Mouse (Mus musculus) heart, embryonic 15.5 days (tissue): Measurements from ENCODE around the gene Zfp618. TPM values are rescaled to one million over a fixed set of nuclear protein-coding genes. Genes with fewer than 3 reads are reported as not detected.
A peak's percentile ranks its signal among the peaks of the same experiment; 100 is the strongest.

Source experiments
- ATAC-seq: fragments of 200-750 bp; cut with Nextera tagmentation; replicated peaks from 2 replicates; pipeline ENCODE4 v1.8.0; 2017; ENCODE audit warnings: low read depth, moderate TSS enrichment; ENCODE audit not compliant: insufficient number of reproducible peaks, insufficient read depth, low FRiP score
- H3K27ac ChIP-seq: fragments of 300-500 bp; sonication (generic); 2 replicates; pipeline ENCODE4 v1.5.1; 2015; ENCODE audit warnings: mild to moderate bottlenecking, inconsistent platforms
- H3K27me3 ChIP-seq: fragments of 300-500 bp; sonication (generic); 2 replicates; pipeline ENCODE4 v1.6.1; 2015; ENCODE audit warnings: inconsistent platforms
- H3K36me3 ChIP-seq: fragments of 300-500 bp; sonication (generic); 2 replicates; pipeline ENCODE4 v1.6.1; 2015; ENCODE audit warnings: mild to moderate bottlenecking, inconsistent platforms
- H3K4me1 ChIP-seq: fragments of 300-500 bp; sonication (generic); replicated peaks from 2 replicates; pipeline ENCODE4 v1.6.1; 2015; ENCODE audit warnings: inconsistent platforms
- H3K4me2 ChIP-seq: fragments of 300-500 bp; sonication (generic); 2 replicates; pipeline ENCODE4 v1.6.1; 2015; ENCODE audit warnings: inconsistent platforms, mild to moderate bottlenecking, moderate library complexity
- H3K4me3 ChIP-seq: fragments of 300-500 bp; sonication (generic); 2 replicates; pipeline ENCODE4 v1.5.1; 2015; ENCODE audit warnings: mild to moderate bottlenecking, inconsistent platforms
- H3K9ac ChIP-seq: fragments of 300-500 bp; sonication (generic); 2 replicates; pipeline ENCODE4 v1.6.1; 2015; ENCODE audit warnings: mild to moderate bottlenecking, inconsistent platforms
- H3K9me3 ChIP-seq: fragments of 300-500 bp; sonication (generic); replicated peaks from 2 replicates; pipeline ENCODE4 v1.6.1; 2016; ENCODE audit warnings: inconsistent platforms
- WGBS: fragments of 180-500 bp; shearing (Covaris S2); methylation state at CpG from one replicate; pipeline ENCODE4 v1.1.7; 2015; ENCODE audit warnings: mixed read lengths; 5-methylcytosine and 5-hydroxymethylcytosine counted together
- polyA plus RNA-seq: library from polyadenylated mRNA; unstranded; fragments of >200 nt; fragmentation: Nextera tagmentation; extraction: Ambion mirVana; gene quantifications from 2 replicates; pipeline ENCODE4 v1.2.1, GENCODE M21; 2015

The Zfp618 gene
- polyA plus RNA-seq, 1 experiment from 2014 or later, result 7.6 TPM

- Histone ChIP-seq H3K4me3 (no peak overlapping the region), H3K36me3 (peaks cover 4% of the 10 kb centered on the region; the same call in 1 of the 2 replicates), H3K4me2 (no peak overlapping the region), H3K27me3 (no peaks in the 10 kb centered on the region), H3K9me3 (no peaks in the 10 kb centered on the region), H3K27ac (no peak overlapping the region), H3K9ac (no peak overlapping the region), H3K4me1 (no peaks in the 10 kb centered on the region)
- WGBS, result 86% methylated on average over 5 of the region's 5 CpGs
- peak; percentile 60 for ATAC-seq
Observed at GRCm38 (mm10) chr4:63118639-63119437, 153.5 kb downstream of the Zfp618 start.

GRCm38 (mm10) chr4:63124861-63125466 lies 159.6 kb downstream of the Zfp618 start:
- Histone ChIP-seq H3K27ac (no peak overlapping the region), H3K4me3 (no peak overlapping the region), H3K9me3 (no peaks in the 10 kb centered on the region), H3K4me2 (no peak overlapping the region), H3K9ac (no peak overlapping the region), H3K27me3 (no peaks in the 10 kb centered on the region), H3K4me1 (no peaks in the 10 kb centered on the region), H3K36me3 (peaks cover 4% of the 10 kb centered on the region; the same call in 1 of the 2 replicates)
- no peak for ATAC-seq
- WGBS, result 78% methylated on average over 8 of the region's 8 CpGs

- ATAC-seq, result no peak
- Histone ChIP-seq H3K27ac (no peak overlapping the region), H3K9ac (no peak overlapping the region), H3K4me1 (no peaks in the 10 kb centered on the region), H3K4me2 (no peak overlapping the region), H3K9me3 (no peaks in the 10 kb centered on the region), H3K4me3 (no peak overlapping the region), H3K36me3 (peaks cover 22% of the 10 kb centered on the region; the same call in 1 of the 2 replicates), H3K27me3 (no peaks in the 10 kb centered on the region)
- WGBS, result 81% methylated on average over 5 of the region's 5 CpGs
Observed at GRCm38 (mm10) chr4:63129891-63130624, 164.7 kb downstream of the Zfp618 start.

GRCm38 (mm10) chr4:63147268-63147667 lies 181.9 kb downstream of the Zfp618 start:
- Histone ChIP-seq H3K4me2 (no peak overlapping the region), H3K27me3 (no peaks in the 10 kb centered on the region), H3K36me3 (no peaks in the 10 kb centered on the region), H3K4me3 (no peak overlapping the region), H3K9ac (no peak overlapping the region), H3K9me3 (no peaks in the 10 kb centered on the region), H3K27ac (no peak overlapping the region), H3K4me1 (no peaks in the 10 kb centered on the region)
- ATAC-seq, result no peak
- 91% methylated on average over 6 of the region's 6 CpGs for WGBS

- Histone ChIP-seq H3K4me2 (no peak overlapping the region), H3K27ac (no peak overlapping the region), H3K4me1 (no peaks in the 10 kb centered on the region), H3K9ac (no peak overlapping the region), H3K27me3 (no peaks in the 10 kb centered on the region), H3K36me3 (no peaks in the 10 kb centered on the region), H3K4me3 (no peak overlapping the region), H3K9me3 (no peaks in the 10 kb centered on the region)
- 88% methylated on average over 6 of the region's 6 CpGs for WGBS
- ATAC-seq, result no peak
Observed at GRCm38 (mm10) chr4:63151127-63151526, 185.8 kb downstream of the Zfp618 start.

- Histone ChIP-seq H3K4me3 (no peak overlapping the region), H3K27ac (no peak overlapping the region), H3K9ac (no peak overlapping the region), H3K4me1 (no peaks in the 10 kb centered on the region), H3K27me3 (0 out of 2 replicates have a peak, but pooled peaks cover 3% of the 10 kb centered on the region), H3K9me3 (no peaks in the 10 kb centered on the region), H3K4me2 (no peak overlapping the region), H3K36me3 (no peaks in the 10 kb centered on the region)
- 38% methylated on average over 4 of the region's 4 CpGs for WGBS
- ATAC-seq, result no peak
Observed at GRCm38 (mm10) chr4:63154028-63154427, 188.7 kb downstream of the Zfp618 start.

GRCm38 (mm10) chr4:63154699-63155098 lies 189.3 kb downstream of the Zfp618 start, which contains the start of gene Ambp:
Gene Ambp, minus strand, starts transcription at chr4:63154799.
- Histone ChIP-seq H3K4me3 (no peak within 1 kb of the TSS), H3K9me3 (no peaks in the 10 kb centered on the region), H3K4me1 (no peaks in the 10 kb centered on the region), H3K36me3 (no peaks in the 10 kb centered on the region), H3K9ac (no peak within 1 kb of the TSS), H3K27ac (no peak within 1 kb of the TSS), H3K4me2 (no peak within 1 kb of the TSS), H3K27me3 (0 out of 2 replicates have a peak, but pooled peaks cover 3% of the 10 kb centered on the region)
- ATAC-seq, result no peak
- 56% methylated on average over 5 of the region's 5 CpGs for WGBS

- Histone ChIP-seq H3K4me3 (no peak overlapping the region), H3K9me3 (no peaks in the 10 kb centered on the region), H3K4me2 (no peak overlapping the region), H3K4me1 (no peaks in the 10 kb centered on the region), H3K36me3 (no peaks in the 10 kb centered on the region), H3K9ac (no peak overlapping the region), H3K27ac (no peak overlapping the region), H3K27me3 (0 out of 2 replicates have a peak, but pooled peaks cover 3% of the 10 kb centered on the region)
- 52% methylated on average over 2 of the region's 2 CpGs for WGBS
- no peak for ATAC-seq
Observed at GRCm38 (mm10) chr4:63155596-63155995, 190.2 kb downstream of the Zfp618 start.

- Histone ChIP-seq H3K4me2 (no peak overlapping the region), H3K4me1 (no peaks in the 10 kb centered on the region), H3K9ac (no peak overlapping the region), H3K4me3 (no peak overlapping the region), H3K27me3 (0 out of 2 replicates have a peak, but pooled peaks cover 3% of the 10 kb centered on the region), H3K27ac (no peak overlapping the region), H3K9me3 (no peaks in the 10 kb centered on the region), H3K36me3 (no peaks in the 10 kb centered on the region)
- ATAC-seq, result no peak
- WGBS, result 53% methylated on average over 8 of the region's 8 CpGs
Observed at GRCm38 (mm10) chr4:63156726-63157634, 191.6 kb downstream of the Zfp618 start.

- Histone ChIP-seq H3K27ac (no peak overlapping the region), H3K27me3 (0 out of 2 replicates have a peak, but pooled peaks cover 3% of the 10 kb centered on the region), H3K4me3 (no peak overlapping the region), H3K4me2 (no peak overlapping the region), H3K4me1 (no peaks in the 10 kb centered on the region), H3K36me3 (no peaks in the 10 kb centered on the region), H3K9ac (no peak overlapping the region), H3K9me3 (no peaks in the 10 kb centered on the region)
- ATAC-seq, result no peak
- WGBS, result 82% methylated on average over 7 of the region's 7 CpGs
Observed at GRCm38 (mm10) chr4:63158192-63158591, 192.8 kb downstream of the Zfp618 start.
